Mouse (Mus musculus) thymus, postnatal 0 days (tissue): Measurements from ENCODE around the gene Ppm1b. TPM values are rescaled to one million over a fixed set of nuclear protein-coding genes. Genes with fewer than 3 reads are reported as not detected.
"Not testable (repeated sequence)": the region's sequence is repeated elsewhere in the genome, so short reads cannot be mapped to it uniquely, and the experiment has no call there.

Experiments used
- DNase-seq: peaks from one replicate; pipeline ENCODE4 v3.0.0-alpha.2; 2015; ENCODE audit warnings: low spot score
- polyA plus RNA-seq: library from polyadenylated mRNA; unstranded; fragments of >200 nt; fragmentation: Nextera tagmentation; extraction: Ambion mirVana; gene quantifications from 2 replicates; pipeline ENCODE4 v1.2.1, GENCODE M21; 2015

Gene Ppm1b
- polyA plus RNA-seq = 61.0 and 72.9 TPM in 2 replicates

DNA sequence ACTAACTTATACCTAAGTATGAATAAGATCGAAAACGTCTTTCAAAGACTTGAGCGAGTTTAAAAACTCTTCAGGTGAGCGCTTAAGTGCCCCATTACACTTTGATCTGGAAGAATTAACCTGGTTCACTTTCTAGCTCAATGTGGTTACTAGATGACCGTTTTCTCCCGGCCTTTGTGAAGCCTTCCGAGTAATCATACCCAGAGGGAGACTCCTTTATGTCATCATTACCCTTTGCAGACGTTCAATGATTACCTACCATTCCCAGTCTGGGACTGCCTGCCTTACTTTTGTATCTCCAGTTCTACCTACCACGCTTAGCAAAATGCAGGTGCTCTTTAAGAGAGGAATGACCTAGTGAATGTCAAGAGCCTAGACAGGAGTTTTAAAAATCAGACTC lies at the start of gene Ppm1b:
Gene Ppm1b (plus strand): TSS at position 301 of the 400 bp plus-strand sequence.
- DNase-seq = no peak

DNA sequence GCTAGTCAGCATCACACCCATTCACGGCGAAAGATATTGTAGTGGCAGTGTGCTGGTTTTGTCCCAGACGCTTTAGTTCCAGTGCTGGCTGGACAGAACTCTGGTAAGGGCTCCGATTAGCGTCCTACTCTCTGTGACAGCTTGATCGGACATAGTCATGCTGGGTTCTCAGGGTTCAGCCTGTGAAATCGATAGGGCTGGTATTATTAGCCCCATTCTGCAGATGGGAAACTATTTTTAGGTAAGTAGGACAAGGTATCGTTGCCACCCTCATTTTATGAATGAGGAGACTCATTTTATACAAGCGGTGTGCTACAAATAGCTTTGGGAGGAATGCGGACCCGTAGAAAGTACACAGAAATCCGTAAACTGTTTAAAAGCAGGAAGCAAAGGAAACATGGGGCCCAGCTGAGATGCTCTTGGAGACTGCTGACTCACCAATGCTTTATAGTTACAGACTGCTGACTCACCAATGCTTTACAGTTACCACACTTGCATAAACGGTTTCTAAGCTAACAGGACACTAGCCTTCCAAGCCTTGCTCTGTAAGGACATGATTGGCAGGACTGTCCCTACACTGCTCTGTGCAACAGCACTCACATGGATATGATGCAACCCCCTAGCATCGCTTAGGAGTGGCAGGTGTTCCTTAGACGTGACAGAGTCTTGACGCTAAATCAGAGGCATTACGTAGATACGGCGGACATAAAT lies 34.7 kb upstream of the Ppm1b start:
- DNase-seq = no peak

DNA sequence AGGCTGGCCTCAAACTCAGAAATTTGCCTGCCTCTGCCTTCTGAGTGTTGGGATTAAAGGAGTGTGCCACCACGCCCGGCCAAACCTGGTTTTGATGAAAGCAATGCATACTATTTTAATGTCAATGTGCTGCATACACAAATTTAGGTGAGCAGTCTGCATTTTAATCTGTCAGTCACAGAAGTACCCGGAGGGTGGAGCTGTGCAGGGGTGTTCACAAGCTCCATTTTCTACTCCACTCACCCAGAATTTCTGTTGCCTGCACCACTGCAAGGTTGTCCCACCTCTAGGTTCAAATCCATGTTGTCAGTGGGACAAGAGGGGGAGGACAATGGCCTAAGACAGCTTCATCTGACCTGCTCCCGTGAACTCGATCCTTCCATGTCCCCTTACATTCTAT lies 31.8 kb upstream of the Ppm1b start:
- DNase-seq = no peak

DNA sequence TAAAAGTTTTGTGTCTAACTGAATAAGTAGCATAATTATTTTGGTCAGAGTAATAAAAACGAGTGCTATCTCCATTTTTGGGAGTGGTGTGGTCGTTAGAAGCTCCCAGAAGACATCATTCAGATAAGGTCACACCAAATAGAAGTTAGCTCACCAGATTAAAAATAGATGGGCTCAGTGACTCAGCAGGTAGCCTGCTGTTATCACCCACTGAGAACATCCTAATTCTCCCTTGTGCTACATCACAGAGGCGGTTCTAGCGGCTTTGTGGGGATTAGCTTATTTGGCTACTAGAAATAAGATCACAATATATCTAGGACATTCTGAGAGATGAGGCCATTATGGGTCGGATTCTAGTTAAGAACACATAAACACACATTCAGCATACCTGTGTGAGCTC lies 30.3 kb upstream of the Ppm1b start:
- no peak for DNase-seq

DNA sequence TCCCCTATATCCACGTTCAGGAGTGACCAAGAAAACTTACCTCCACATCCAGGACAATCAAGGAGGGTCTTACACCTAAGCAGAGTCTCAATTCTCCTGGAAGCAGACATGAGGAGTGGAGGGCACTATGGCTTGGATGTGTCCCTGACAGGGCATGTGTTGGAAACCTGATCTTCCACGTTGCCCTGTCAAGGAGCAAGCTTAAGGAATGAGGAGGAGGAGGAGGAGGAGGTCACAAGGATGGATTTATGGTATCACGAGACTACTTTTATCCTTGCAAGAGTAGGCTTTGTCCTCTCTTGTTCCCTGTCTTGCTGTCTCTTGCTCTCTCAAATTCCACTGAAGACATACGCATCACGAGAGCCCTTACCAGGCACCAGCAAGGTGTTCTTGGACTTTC lies 29.0 kb upstream of the Ppm1b start:
- DNase-seq = no peak

DNA sequence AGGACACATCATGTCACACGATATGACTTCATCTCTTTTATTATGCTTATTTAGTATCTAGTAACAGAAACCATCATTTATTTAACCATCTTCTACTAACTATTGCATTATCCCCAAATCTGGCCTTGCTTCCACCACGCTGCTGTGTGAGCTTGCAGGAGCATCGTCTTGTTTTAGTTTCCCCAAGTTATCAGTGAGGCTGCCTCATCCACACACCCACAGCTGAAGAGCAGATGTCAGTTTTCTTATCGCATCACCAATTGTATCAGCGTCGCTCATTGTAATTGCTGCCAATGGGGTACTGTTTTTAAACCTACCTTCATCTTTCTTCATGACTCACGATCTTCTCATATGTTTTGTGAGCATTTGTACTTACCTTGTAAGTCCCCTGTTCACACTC lies 23.6 kb upstream of the Ppm1b start:
- no peak for DNase-seq

DNA sequence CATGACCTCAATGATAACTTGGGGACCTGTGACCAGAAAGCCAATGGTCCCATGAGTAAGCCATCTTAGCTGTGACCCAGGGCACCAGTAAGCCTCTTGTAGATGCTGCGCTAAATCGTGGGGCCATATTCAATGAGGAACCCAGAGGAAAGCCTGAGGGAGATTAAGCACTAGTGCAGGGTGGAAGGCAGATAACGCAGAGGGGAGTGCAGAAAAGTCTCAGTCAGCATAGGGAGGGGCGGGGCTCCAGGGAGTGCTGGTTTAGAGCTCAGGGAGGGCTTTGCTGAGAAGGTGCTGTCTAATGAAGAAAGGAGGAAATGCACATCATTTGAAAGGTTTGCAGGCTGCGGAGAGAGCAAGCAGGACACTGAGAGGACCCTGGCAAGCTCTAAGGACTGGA lies 22.6 kb upstream of the Ppm1b start:
- DNase-seq = no peak

DNA sequence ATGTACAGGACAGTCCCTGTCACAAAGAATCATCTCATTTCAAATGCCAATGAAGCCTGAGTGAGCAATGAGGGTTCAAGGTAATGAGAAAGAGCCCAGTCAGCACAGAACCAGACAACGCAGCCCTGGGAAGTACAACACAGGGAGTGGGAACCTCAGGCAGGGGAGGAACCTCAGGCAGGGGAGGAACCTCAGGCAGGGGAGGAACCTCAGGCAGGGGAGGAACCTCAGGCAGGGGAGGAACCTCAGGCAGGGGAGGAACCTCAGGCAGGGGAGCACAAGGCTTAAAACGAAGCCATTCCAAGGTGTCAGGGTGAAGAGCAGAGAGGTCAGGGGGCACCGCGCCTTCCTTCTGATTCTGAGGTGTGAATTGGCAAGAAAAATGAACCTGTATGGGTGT lies 20.9 kb upstream of the Ppm1b start:
- DNase-seq = not testable (repeated sequence)

DNA sequence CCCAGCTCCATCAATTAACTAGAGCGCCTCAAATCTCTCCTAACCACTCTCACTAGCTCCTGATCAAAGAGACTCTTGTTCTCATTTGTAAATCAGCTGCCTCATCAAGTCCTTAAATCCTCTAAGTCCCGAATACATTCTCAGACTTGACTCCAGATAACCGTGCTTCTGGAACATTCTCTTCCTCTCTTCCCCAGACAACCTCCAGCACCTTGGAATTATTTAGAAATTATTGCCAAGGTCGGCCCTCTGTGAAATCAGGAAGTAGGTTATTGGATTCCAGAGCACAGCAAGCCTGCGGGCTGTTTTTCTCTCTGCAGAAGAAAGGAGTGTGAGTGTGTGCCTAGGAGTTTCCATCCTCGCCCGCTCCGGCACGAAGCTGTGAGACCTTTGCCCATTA lies 20.2 kb upstream of the Ppm1b start:
- no peak for DNase-seq

DNA sequence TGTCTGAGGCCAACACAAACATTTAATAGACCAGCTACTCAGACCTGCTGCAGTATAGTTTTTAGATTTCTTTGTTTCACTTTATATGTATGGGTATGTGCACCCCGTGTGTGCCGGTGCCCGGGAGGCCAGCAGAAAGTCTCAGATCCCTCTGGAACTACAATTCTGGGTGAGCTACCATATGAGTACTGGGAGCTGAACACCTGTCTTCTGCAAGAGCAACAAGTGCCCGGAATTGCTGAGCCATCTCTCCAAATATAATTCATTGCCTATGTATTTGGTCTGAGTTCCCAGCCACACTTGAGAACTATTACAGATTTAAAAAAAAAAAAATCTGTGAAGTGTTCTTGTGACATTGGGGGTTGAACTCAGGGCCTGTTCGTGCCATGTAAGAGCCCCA lies 19.7 kb upstream of the Ppm1b start:
- no peak for DNase-seq

DNA sequence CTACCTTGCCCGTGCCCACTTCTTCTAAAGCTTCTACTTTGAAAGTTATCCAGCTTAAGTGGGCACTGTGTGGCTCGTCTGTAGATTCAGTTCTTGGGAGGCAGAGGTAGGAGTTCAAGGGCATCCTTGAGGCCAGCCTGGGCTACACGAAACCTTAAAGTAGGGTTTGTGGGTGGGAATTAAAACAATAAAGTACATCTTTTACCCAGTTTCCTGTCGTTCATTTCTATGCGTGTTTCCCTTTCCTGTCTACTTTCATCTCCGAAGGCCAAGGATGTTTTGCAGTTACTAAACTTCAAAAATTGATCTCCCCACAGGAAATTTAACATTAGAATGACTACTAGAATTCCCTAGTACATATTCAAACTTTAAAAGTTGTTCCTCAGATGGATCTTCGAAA lies 19.3 kb upstream of the Ppm1b start:
- no peak for DNase-seq

DNA sequence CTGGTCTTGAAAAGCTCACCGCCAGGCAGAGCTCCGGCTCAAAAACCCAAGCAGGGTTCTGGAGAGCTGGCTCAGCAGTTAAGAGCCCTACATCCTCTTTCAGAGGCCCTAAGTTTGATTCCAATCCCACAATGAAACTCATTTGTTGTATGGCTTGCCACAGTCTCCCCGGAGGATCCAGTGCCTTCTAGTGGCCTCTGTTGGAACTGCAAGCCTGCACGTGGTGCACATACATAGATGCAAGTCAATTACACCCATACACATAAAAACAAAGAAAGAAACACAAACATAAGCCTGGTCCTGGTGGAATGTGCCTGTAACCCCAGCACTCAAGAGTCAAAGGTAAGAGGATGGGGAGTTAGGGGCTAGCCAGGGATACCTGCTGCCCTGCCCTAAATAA lies 18.3 kb upstream of the Ppm1b start:
- no peak for DNase-seq

DNA sequence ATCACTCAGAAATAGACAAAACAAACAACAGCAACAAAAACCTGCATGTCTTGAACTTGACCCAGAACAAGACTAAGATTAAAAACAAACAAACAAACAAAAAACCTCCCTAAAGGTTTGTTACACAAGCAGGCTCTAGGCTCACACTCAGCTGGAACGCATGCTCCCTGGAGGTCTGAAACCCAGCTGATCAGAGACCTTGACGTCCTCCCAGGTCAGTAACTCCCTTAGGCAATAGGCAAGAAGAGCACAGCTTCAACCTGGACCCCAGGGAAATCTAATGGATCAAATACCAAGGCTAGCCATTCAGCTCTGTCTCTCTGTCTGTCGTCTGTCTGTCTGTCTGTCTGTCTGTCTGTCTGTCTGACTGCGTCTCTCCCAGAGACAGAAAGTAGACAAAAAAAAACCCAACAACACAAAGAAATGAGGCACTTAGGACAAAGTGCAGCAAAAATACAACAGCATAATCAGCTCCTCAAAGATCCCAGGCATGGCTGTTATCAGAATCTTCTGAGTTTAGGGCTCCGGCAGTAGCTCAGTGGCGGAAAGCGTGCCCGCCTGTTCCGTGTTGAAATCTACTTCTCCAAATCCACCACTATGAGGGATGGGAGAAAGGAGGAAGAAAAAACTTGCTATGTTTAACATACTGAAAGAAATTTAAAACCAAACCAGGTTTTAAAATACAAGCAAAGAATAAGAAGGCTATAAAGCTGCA lies 16.4 kb upstream of the Ppm1b start:
- DNase-seq = no peak

DNA sequence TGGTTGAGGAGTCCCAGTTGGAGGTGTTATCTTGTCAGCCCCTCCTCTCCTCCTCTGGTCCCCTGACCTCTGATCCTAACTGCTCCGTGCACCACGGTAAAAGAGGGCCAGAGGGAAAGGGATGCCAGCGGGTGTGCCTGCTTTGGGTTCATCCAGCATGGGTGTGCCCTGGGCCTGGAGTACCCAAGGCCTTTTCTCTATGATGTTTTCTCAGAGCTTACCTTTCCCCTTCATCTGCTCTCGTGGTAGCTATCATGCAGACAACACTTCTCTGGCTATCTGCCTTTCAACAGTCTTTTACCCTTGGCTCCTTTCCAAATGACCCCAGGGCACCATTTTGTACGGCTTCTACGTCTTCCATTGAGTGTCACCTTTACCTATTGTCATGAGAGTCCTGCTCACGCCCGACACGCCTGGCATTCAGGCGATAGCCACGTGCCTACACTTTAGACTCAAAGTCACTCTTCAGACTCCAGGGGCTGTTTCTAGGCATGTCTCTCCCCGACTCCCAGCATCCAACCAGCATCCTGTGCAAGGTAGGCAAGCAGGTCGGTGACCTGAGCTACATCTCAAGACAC lies 15.2 kb upstream of the Ppm1b start:
- DNase-seq = no peak

DNA sequence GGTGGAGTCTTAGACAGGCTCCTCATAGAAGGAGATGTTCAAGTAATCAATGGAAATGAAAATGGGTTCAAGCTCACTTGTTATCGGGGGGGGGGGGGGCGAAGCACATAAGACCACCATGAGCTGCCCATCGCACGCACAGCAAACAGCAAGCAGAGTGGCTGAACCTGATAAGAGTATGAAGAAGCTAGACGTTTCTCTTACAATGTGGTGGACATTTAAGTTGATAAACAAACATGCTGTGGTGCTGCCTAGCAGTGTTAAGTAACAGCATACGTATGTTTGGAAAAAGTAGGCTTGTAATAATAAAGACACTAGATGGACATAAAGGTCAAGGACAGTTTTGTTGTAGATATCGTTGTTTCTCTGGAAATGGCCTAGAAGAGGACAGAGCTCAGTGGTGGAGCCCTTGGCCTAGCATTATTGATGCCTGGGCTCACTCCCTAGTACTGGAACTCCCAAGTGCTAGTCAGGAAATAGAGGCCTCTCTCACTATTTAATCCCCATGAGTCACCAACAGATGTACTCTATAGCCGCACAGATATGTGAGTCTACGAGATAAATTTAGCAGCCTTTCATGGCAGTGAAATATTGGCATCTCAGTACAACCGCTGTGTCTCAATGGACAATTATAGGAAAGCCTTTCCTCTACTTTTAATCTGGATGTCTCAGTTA lies 14.0 kb upstream of the Ppm1b start:
- no peak for DNase-seq

DNA sequence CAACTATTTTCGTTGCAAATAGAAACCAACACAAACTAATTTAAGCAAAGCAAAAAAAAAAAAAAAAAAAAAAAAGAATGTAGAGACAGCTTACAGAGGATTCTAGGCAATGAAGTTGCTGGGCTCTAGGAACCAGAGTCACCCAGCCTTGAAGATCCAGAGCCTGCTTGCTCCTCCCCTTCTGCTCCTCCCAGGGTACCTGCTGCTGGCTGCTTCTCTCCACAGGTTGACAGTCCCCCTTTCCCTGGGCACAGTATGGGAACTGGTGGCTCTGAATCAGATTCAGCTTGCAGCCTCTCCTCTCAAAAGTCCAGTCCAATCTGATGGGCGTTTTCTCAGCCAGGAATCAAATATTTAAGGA lies 13.5 kb upstream of the Ppm1b start:
- no peak for DNase-seq

DNA sequence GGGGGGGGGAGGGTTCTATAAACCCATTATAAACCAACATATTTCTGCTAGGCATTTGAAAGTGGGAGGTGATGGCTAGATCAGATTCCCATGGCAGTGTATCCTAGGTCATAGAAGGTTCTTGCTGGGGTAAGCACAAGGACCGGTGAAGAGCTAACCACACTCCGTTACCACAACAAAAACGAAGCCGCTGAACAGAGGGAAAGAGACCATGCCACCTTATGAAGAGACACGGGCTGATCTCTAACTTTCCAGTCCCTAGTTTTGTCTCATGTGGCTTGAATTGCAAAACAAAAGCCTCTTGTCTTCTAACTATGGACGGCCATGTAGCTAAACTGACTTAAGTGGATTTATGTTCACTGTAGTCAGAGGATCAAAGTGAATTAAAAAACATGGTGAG lies 12.2 kb upstream of the Ppm1b start:
- DNase-seq = peak; percentile 57

DNA sequence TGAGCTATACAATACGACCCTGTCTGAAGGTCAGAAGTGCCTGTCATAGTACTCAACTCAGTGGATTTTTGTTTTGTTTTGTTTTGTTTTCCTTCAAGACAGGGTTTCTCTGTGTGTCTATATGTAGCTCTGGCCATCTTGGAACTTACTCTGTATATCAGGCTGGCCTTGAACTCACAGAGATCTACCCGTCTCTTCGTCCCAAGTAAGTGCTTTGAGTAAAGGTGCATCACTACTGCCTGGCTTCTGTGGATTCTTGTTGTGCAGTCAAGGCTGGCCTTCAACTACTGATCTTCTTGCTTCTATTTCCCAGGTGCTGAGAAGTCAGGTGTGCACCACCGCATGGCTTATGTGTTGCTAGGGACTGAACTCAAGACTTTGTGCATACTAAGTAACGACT lies 4.0 kb upstream of the Ppm1b start:
- DNase-seq = no peak

DNA sequence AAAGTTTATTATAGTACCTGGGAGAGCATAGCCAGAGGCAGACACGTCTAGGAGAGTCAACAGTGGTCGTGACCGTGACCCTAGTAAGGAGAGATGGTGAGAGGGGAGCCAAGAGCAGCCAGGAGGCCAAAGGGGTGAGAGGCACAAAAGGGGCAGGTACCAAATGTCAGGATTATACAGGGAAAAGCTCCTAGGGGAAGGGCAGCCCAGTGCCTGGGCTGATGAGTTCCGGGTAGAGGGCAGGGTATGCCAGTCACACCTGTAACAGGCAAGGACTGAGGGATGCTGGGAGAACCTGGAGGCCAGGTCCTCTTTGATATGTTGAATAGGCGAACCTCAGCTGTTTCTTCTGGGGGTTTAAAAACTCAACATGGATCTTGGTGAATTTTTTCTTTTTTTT lies 2.8 kb upstream of the Ppm1b start:
- DNase-seq = no peak

DNA sequence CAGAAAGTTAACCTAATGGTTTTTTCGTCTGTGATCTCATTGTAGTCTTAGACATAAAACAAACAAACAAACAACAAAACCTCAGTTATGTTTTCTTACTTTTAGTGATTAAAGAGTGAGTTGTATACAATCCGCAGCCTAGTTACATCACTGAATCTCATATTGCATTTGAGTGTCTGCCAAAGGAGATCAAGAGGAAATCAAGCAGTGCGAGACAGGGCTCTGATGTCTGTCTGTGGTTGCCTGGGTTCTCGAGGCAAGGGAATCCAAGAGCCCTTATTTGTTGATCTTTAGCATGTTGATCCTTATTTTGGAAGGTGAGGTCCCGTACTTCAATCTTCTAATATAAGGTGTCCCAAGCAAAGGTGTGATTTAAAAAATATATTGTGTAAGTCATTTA lies 1.7 kb upstream of the Ppm1b start:
- DNase-seq = no peak

DNA sequence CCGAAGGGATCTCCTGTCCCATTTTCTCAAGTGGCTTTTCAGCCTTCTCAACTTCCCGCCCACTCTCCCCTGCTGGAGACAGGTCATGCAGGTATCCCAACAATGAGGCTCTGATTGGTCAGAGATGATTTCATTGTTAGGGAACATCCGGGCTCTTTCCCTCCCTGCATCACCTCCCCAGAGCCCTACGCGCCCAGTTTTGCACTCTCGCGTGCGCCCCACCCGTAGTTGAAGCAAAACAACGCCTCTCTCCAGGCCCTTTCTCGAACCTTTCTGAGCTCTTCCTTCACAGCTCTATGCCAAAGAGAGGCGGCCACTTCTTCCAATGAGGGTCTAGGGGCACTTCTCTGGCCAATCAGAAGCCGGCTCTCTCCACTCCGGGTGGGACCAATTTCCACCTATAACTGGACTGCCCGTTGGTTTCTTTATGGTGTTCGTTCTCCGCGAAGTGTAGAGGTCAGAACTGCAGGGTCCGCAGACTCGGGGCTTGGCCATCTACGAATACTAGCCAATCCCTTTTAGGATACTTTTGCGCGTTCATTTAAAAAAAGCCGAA lies 468 bp downstream of the Ppm1b start:
- DNase-seq = peak; percentile 96
